Mouse (Mus musculus) right cerebral cortex, postnatal 36 days (tissue): ENCODE measurements around the gene Tdrd9.
"Not testable (repeated sequence)": the region's sequence is repeated elsewhere in the genome, so short reads cannot be mapped to it uniquely, and the experiment has no call there.

Experiments used
- DNase-seq, 2 experiments: peaks; one replicate each; pipeline ENCODE4 v3.0.0; 2022; ENCODE audit warnings: low spot score in 2 of 2, mixed read lengths in 1 of 2

The Tdrd9 gene

DNA sequence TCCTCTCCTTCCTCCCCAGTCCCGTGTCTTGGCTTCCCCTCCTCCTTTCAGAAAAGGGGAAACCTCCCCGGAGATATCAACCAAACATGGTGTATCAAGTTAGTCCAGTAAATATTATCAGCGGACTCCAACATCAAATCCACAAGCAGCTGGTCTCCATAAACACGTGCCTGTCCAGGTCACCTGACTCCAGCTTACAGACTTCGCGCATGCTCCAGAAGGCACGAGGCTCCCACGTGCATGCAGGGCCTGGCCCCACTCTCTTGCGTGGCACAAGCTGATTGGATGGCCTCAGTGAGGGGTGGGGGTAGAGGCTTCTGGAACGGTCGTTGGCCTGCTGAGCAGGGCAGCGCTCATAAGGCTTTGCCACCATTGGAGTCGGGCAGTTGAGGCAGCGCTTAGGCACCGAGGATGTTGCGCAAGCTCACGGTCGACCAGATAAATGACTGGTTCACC is at the start of gene Tdrd9:
Tdrd9 (plus strand) TSS at position 329 of the 456 bp plus-strand sequence.
- DNase-seq, result no peak

DNA sequence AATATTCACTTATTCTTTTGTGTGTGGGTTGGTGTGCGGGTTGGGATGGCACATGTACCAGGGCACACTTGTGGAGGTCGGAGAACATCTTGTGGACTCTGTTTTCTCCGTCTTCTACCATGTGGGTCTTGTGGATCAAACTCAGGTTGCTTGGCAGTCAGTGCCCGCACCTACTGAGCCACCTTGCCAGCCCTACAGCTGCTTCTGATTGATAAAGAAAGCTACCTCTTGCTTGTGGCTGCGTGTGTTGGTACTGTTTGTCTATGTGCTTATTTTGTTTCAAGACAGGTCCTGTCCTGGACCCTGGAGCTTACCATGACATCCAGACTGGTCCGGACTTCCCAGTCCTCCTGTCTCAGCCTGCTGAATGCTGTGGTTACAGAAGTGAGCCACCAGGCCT is 48.2 kb upstream of the Tdrd9 start:
- DNase-seq, result no peak

DNA sequence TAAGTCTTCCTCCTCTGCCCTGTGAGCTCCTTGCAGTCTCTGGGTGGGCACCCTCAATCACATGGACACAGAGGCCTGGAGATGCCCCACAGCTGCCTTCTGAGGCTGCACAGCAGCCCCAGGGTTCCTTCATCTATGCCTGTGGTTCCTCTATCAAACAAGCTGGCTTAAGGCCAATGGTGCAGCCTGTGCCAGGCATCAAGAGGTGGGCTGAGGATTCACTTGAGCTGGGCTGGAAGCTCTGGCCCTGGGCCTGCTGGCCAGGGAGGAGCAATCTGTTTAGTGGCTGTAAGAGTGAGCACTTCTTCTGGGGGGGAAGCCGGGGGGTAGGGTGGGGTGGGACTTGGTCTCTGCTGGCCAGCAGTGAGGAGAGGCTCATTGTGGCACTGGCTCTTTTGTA is 44.0 kb upstream of the Tdrd9 start:
- DNase-seq, result no peak

DNA sequence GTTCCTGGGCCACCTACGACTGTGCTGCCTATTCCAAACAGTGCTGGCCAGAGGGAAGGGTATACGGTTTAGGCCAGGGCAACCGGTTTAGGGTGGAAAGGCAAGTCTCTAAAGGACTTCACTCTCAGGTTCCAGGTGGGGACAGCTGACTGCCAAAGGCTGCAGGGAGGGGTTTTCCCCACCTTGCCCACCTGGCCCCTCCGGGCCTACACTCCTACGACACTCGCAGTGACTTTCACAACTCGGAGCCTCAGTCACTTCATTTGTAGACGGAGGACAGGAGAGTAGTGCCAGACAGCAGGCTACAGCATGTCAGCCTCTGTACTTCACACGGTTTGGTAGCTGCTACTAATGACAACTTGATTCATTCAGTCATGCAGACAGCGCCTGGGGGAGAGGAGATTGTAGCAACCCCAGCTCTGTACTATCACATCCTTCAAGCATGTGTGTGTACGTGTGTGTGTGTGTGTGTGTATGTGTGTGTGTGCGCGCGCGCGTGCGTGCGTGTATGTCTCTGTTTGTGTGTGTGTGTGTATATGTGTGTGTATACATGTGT is 42.9 kb upstream of the Tdrd9 start:
- DNase-seq, result no peak

DNA sequence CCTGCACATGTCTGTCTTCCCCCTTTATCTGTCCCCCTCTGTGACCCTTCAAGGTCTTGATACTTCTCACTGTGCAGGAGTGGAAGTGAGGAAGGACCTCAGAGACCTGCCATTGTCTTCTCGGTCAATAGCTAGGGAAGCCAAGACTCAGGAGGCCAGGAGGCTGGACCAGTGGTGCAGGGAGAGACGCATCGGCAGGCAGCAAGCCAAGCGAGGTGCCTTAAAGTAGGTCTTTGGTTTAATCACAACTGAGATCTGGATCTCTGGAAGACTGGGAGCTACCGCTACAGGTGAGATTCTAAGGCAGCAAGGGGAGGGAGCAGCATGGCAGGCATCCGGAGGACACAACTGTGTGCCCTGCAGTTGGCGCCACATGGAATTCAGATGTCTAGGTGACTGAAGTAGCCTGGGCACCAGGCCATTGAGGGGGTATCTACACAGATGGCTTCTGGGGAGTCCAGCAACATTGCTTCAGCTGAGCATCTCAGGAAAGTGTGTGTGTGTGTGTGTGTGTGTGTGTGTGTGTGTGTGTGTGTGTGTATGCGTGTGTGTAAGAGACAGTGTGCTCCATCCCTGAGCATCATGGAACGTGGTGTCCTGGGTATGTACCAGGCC is 39.8 kb upstream of the Tdrd9 start:
- DNase-seq, result no peak

DNA sequence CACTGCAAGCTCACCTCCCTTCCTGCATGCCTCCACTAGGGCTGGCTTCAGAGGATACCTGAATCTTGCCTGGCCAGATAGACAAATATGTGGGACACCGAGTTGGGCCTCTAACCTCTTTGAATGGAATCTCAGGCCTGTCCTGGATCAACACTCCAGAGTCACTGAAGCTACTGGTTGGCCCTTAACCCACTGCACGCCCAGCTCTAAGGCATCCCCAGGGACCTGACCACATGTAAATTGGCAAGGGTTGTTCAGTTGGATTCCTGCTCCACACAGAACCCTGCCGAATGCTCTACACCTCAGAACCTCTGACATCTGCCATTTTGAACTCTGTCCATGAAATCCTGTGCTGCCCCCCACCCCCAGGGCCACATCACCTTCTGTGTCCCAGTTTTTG is 38.8 kb upstream of the Tdrd9 start:
- no peak for DNase-seq

DNA sequence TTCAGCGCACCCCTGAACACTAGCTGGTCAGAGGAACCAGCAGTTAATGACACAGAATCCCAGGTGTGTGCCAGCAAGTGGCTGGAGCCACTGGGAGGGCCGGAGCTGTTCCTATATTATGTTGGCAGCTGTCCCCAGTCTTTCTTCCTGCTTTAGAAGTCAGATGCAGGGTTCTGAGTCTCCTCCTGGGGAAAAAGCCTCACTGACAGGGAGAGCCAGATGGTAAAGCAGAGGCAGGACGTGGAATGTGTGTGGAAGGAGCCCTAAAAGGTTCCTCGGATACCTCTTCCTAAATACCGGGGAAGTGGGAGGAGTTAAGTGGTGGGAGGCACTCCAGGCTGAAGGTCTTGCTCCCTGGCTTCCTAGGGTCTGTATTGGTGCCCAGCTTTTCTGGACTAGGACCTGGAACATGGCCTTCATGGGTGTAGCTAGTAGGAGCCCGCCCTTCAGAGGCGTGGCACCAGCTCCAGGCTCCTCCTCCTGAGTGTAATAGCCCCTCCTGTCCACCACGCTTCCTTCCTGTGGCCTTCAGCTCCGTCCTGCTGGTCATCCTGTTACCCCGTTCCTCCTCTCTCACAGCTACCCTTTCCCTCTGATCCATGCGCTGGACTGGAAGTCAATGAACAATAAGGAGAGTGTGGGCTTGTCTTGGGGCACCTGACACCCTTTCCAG is 38.2 kb upstream of the Tdrd9 start:
- no peak for DNase-seq

DNA sequence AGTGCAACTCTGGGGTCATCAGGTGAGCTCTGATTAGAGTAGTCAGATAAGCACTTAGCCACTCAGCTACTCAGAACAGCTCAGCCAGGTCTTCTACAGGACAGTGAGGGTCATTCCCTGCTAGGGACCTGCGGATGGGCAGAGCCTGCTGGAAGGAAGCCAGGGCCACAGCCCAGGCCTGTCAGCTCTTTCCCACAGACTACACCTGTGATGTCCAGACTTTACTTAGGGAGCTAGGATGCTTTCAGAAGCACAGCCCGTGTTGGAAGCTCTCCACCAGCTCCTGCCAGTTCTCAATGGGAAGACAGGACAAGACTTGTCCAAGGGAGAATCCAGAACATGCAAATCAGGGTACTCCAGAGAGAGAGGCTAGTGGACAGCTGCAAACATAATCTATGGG is 37.4 kb upstream of the Tdrd9 start:
- no peak for DNase-seq

DNA sequence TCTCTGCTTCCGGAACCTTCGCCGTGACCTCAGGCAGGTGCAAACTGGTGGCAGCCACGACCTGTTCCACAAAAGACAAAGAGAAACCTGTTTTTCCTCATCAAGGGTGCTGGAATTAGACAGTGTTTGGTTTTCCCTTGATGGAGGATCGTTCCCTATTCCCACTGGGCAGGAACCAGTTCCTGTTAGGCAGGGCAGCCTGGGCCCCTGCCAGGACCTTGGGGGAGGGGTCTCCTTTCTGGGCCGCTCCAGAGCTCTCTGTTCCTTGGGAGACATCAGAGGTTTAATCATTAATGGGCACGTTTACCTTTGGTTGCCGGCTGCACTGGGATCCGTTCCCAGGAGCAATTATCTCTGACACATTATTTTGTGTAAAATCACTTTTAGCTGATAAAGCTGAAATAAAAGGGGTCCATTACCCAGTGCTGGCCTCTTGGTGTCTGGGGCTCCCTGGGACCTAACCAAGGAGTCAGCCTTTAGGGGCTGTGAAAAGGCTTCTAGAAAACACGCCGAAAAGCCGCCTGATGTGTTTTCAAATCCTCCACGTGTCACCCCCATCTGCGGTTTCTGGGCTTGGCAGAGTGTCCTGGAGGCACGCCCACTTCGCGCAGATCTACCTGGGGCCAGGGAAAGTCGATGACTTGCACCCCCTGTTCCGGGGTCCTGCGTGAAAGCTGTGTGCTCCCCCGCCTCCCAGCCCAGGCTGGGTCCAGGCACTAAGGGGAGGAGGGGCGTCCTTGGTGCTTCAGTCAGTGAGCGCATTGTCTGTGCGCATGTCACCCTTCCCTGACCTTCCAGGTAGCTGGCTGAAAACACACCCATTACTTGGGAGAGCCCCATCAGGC is 34.4 kb upstream of the Tdrd9 start:
- DNase-seq, result no peak

DNA sequence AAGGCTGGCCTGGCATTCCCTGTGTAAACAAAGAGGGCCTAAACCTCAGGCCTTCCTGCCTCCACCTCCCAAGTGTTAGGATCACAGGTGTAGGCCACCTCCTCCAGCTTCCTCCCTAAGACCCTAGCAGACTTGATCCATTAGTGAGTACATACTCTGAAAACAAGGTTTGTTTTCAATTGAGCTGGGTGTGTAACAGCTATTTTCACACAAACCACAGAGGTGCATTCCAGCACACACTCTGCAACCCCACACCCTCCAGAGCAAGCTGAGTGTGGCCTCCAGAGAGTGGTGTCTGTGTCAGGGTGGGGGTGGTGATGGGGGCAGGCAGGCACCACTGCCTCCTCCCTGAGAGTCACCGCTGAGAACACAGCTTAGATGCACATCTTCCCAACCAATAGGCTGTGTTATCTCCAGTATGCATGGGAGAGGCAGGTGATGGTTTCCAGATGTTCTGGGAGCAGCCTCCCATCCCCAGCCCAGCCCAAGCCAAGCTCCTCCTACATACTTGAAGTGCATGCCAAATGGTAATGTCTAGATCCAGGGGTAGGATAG is 32.7 kb upstream of the Tdrd9 start:
- no peak for DNase-seq

DNA sequence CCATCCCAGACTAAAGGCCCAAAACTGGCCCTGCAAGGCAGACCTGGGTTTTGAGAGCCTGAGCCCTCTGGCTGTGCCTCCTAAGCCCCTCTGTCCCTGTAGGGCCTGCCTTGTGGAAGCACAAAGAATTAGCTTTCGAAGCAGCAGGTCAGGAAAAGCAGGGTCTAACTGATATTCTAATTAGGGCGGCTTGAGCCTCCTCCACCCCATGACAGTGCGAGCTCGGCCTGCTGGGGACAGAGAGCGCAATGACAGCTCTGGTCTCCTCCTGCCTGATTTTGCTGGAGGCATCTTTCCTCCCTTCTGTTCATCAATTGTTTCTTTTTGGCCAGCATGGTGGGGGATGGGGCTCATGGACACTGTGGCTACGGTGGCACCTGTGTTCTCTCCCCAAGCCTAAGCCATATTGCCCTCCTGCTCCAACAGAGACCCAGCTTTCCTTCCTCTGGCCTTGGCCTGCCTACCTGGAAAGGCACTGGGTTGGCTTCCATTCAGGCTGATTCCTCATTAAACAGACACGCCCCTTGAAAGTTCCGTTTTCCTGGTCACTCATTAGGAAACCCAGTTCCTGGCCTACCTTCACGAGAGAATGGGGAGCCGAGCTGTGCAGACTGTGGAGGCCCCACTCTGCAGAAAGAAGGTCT is 27.8 kb upstream of the Tdrd9 start:
- no peak for DNase-seq

DNA sequence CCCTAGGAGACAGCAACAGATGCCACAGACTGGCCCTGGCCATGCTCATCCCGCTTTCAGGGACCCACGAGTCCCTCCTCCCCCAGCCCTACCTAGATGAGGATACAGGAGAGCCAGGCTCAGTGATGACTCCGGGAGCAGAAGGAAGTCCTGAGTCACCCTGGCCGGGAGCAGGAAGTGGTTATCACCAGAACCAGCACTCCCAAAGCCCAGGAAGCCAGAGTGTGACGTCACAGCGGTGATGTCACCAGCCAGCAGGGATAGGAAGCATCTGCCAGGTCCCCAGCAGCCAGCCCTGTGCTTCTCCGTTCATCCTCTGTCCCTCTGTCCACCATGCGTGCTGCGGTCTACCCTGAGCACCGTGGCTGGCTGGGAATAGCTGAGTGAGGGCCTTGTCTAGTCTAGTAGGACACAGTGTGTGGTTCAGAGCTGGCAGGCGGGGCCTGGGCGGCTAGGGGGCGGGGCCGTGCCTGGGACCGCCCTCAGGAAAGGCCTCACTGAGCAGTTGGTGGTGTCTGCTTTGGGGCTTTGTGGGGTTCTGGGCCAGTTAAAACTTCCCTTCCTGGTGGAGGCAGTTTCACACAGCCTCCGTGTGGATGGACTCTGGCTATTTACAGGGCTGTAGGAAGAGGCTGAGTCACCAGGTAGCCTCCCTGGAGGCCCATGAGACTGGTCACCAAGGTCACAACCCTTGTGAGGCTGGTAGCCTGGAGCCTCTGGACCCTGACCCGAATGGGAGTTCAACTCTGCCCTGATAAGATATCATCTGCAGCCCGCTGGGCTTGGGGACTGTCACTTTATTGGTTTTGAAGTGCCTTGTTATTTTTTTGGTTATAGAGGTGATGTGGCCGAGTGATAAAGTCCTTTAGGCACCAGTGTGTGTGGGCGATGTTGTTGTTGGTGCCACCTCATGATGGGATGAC is 27.0 kb upstream of the Tdrd9 start:
- not testable (repeated sequence) for DNase-seq

DNA sequence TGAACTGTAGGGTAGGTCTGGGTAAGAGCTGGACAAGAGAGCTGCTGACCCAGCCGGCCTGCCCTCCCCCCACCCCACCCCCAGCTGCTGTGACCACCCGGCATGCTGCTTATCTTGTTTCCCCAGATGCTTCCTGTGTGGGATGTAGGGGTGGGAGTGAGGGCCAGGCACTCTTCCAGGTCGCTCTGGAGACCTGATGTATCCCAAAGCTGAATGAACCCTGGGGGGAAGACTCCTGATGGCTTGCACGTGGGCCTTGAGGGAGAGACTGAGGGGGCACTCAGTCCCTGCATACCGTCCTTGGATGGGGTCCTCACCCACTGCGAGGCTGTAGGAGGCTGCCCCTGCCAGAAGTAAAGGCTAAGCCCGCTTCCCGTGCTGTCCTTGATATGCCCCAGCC is 26.2 kb upstream of the Tdrd9 start:
- no peak for DNase-seq

DNA sequence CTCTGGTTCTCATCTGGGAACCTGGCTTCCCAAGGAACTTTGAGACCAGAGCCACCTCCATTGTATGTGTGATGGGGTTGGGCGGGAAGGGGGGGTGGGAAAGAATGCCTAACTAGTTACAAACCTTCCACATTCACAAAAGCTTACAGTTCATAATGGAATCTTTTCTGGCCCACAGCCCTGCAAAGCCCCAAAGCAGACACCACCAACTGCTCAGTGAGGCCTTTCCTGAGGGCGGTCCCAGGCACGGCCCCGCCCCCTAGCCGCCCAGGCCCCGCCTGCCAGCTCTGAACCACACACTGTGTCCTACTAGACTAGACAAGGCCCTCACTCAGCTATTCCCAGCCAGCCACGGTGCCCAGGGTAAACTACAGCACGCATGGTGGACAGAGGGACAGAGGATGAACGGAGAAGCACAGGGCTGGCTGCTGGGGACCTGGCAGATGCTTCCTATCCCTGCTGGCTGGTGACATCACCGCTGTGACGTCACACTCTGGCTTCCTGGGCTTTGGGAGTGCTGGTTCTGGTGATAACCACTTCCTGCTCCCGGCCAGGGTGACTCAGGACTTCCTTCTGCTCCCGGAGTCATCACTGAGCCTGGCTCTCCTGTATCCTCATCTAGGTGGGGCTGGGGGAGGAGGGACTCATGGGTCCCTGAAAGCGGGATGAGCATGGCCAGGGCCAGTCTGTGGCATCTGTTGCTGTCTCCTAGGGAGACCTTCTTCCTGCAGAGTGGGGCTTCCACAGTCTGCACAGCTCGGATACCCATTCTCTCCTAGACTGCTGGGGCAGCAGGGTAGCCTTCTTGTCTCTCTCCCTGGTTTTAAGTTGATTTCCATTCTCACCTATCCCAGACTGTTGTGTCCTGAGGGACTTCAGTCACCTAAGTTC is 25.3 kb upstream of the Tdrd9 start:
- DNase-seq, result not testable (repeated sequence)

DNA sequence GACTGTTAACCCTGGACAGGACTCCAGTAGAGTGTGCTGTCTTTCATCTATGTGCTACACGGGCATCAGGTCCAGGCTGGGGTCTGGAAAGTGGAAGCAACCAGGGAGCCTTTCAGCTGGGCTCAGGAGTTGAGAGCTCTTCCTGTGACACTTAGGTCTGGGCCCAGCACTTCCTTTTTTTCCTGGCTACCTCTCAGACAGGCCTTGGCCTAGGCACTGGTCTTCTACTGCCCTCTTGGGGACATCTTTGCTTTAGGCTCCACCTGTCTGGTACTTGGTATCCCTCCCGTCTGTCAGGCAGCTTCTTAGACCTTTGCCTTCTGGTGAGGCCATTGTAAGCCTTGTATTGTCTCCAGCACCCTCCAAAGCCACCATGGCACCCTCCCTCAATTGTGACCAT is 24.6 kb upstream of the Tdrd9 start:
- no peak for DNase-seq

DNA sequence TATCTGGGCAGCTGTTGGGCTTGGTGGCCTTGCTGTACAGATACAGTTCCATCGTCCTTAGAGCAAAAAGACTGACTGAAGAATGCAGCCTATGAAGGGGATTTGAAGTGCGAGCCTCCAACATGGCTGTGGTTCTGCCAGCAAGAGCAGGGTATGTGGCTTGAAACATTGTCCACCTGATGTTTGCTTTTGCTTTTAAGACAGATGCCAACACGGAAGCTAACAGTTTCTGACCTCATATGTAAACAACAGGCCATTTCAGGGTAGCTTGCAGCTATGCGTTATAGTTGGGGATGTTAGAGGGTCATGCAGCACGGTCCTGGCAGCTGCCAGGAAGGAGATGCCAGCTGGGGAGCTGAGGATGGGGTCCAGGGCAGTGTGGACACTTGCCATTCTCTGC is 20.9 kb upstream of the Tdrd9 start:
- DNase-seq, result no peak

DNA sequence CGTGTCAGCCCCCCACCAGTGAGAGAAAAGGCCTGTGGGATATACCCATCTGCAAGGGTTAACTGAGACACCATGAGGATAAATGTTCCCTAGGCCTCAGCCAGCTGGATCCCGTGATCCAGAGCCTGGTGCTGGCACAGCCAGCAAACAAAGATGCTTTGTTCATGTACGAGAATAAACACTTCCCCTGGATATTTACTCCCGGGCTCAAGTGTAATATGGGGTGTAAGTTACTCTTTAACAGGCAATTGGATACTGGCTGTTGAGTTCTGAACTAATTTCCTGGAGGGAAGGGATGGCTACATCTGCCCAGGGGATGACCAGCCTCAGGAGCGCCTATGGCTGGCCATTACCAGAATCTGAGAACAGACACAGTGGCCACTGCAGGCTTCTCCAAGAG is 19.7 kb upstream of the Tdrd9 start:
- DNase-seq, result no peak

DNA sequence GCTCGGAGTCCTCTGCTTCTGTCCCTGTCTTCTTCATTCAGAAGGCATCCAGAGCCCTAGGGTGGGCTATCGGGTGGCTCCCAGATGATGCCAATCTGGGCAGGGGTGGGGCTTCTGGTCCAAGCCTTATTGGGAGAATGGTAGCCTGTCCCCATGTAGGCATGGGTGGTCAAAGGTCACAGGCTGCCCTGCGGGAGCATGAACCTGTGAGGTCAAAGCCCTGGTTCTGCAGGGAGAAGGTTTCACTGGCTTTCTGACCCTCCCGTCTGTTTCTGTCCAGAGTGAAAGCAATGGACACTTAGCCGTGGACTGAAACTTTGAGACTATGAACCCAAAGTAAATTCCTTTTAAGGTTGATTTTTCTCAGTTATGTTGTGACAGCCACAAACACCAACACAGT is 15.2 kb upstream of the Tdrd9 start:
- no peak for DNase-seq

DNA sequence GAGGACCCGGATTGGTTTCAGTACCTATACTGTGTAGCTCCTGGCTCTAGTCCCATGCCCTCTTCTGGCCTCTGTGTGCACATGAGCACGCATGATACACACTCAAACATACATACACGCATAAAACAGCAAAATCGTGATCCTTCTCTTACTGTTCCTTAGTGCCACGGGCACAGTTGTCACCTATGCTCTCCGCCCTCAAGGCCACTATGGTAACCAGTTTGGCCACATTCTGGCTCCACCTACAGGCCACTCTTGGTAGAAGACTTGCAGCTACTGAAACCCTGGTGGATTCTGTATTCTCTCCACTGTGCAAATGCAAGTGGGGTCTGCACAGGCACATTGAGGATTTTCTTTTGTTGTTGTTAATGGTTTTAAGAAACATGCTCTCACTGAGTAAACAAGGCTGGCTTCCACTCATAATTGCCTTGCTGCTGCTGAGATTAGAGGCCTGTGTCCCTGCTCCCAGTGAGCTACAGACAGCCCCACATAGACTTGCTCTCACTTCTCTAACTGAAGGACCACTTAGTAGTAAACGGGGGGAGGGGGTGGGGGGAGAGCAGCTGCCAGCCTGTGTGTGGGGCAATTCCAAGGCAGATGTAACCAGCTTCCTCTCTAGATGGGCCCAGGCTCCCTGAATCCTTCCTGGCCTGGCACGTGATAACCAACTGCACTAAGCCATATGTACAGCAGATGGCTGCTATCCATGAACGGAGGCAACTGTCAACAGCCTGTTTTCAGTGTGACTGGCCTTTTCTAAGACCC is 13.1 kb upstream of the Tdrd9 start:
- peak; percentile 42 for DNase-seq
